Mouse (Mus musculus) stomach, postnatal 0 days (tissue): Measurements from ENCODE around the gene Camkmt.

ENCODE experiments used
- CTCF ChIP-seq: IDR thresholded peaks from 2 replicates; pipeline ENCODE4 v1.5.1; 2016; ENCODE audit warnings: antibody characterized with exemption, low read depth, mild to moderate bottlenecking, moderate library complexity
- EP300 ChIP-seq: optimal IDR thresholded peaks from 2 replicates; pipeline ENCODE3; 2016; ENCODE audit warnings: antibody characterized with exemption

DNA sequence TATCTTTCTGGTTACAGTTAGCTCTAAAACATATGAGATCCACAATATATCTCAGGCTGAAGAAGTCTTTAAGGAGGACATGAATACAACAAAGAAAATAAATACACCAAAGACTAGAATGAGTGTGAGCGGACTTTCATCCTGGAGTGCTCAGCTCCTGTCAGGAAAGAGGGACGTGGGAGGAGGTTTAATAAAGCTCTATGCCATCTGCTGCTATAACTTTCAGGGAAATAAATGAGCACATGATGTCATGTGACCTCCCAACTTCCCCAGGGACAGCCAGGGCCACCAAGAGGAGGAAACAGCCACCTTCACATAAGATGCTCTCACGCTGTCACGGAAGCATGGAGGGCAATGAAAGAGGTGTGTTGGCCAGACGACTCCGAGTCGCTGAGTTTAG is 151.8 kb downstream of the Camkmt start:
- TF ChIP-seq CTCF (no peak), EP300 (no peak)
